Mouse (Mus musculus) fibroblast of lung, adult 2 months (primary cell): ENCODE results near the gene Maco1.

Source experiments
- DNase-seq: peaks from one replicate; pipeline ENCODE4 v3.0.0-alpha.2; 2011; ENCODE audit warnings: low read depth

The Maco1 gene

DNA sequence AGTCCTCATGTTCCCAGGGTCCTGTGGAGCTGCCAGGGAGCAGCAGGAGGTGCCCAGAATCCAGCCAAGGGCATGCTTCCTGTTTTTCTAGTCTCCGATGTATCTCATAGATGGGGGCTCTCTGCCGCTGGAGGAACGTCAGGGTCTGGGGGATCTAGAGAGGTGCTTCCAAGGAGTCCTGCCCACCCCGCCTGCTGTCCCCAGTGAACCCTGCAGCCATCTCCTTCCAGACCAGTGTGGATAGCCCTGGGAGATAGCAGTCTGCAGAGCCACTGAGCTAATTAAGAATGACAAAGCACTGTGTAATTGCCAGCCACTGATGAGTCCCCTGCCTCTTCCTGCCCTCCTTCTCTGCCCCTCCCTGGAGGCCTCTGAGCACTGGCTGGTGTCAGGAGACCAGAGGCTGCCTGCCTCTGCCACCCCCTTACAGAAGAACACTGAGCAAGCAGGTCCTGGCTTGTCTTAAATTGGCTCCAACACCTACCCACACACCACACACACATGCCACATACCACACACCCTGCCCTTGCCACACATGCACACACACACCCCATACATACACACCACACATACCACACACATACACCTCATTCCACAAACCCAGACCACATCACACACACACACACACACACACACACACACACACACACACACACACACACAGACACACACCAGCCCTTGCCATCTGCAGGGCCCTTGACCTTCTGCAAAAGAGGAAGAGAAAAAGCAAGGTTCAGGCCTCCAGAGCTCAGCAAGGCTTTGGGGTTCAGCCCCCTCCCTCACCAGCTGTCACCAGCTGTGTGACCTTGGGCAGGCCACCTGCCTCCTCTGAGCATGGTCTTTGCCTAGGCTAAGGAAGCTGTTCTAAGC is 80.1 kb downstream of the Maco1 start:
- no peak for DNase-seq

DNA sequence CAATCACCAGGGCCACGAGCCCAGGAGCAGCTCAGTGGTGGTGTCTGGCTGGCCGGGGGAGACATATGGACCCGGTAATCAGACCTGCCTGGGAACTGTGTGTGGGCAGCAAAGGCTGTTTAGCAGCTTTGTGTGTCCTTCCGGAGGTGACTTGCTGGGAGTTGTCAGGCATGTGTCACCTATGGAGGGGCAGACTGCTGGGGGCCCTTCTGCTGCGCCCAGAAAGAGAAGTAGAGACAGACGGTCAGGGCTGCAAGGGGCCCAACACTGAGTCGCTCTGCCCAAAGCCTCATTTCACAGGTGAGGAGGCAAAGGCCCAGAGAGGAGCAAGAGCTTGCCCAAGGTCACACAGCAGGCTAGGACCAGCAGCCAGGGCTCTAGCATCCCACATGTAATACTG is 83.3 kb downstream of the Maco1 start:
- no peak for DNase-seq

GRCm38 (mm10) chr4:134769081-134769811 is 83.9 kb downstream of the Maco1 start:
- peak; percentile 57 for DNase-seq

GRCm38 (mm10) chr4:134768226-134768888 is 84.8 kb downstream of the Maco1 start:
- DNase-seq: no peak

DNA sequence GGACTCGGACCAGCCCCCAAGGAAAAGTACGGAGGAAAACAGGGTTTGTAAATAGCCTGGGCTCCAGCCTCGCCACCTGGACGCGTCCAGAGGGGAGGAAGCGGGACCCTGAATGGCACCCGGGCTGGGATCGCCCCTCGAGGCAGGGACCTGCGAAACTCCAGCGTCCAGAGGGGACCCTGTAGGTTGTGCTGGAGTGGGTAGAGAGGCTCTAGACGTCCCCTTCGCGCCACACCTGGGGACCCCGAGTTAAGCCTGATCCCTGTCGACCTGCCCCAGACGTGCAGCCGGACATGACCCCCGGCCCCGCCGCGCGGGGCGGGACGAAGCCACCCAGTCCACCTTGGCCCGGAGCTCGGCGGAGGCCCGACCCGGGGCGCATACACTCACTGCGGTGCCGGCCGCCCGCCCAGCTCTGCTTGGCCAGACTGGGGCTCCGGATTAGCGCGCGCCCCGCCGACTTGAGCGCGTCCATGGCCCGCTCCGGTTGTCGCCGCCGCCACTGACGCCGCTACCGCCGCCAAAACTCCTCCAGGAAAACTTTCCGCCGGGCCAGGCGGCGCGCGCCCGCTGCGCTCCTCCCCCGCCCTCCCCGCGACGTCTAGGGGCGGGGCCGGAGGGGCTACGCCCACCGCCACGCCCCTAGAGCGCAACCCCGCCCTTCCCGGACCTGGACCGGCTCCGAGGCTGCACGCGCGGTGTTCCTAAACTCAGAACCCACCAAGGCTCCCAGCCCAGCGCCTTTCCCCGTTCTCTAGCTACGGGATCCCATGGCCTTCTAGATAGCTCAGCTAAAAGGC is 85.5 kb downstream of the Maco1 start, which contains the start of gene Ldlrap1:
Gene Ldlrap1, minus strand, starts transcription at position 599 of the 800 bp plus-strand sequence.
- DNase-seq: no peak

DNA sequence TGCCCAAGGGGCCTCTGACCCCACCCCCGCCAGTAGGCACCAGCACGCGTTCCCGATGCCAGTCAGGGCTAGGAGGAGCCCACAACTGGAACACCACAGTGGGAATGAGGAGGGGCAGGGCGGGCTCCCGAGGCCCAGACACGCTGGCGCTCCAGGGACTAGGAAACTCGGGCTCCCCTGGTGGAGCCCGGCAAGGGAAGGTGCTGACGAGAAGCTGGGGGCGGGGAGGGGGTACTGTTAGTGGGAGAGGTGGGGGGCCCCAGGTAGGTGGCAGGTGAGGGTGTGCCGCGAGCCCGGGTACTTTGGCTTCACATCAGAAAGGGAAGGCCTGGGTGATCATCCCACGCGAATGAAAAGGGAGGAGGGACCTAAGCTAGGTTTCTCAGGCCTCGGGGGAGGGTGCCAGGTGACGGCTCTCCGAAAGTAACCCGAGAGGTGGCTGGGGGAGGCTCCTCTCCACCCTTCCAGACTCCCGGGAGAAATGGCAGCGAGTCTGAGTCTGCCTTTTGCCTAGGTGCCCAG is 86.2 kb downstream of the Maco1 start:
- DNase-seq: no peak

- DNase-seq: no peak
Observed at GRCm38 (mm10) chr4:134766277-134766676, 86.9 kb downstream of the Maco1 start.

DNA sequence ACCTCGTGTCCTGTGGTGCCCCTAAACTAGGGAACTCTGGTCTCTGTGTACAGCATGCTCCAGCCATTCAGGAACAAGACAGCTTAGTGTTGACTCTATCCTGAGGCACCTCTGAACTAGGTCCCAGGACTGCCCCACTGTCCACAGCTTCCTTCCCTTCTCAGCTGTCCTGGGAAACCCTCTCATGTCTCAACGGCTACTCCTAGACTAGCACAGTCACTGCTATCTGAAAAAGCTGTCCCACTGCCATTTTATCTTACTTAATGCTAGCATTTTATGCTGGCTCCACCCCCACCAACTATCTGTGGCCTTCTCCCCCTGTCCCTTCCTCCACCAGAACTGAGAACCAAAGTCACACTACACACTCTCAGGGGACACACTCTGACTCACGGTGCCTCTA is 88.8 kb downstream of the Maco1 start:
- DNase-seq: no peak

GRCm38 (mm10) chr4:134762360-134762759 is 90.8 kb downstream of the Maco1 start:
- DNase-seq: no peak

GRCm38 (mm10) chr4:134760793-134761201 is 92.3 kb downstream of the Maco1 start:
- DNase-seq: no peak

DNA sequence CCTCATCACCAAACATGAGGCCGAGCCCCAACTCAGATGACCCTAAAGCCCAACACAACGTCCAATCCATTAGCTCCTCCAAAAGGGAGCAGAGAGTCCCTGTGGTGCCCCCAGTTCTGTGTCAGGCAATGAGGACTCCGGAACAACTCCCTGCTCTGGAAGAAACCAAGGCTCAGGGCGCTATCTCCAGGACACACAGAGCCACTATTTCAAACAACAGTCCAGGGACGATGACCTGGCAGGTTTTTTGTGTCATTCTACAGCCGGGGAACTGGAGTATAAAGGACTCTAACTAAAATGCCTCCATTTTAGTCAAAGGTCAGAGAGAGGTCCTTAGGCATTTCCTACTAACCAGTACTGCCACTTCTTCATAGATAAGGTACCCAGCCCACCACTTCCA is 92.9 kb downstream of the Maco1 start:
- no peak for DNase-seq

GRCm38 (mm10) chr4:134759564-134759963 is 93.6 kb downstream of the Maco1 start:
- no peak for DNase-seq

GRCm38 (mm10) chr4:134758922-134759321 is 94.2 kb downstream of the Maco1 start:
- DNase-seq: no peak

- DNase-seq: no peak
Observed at GRCm38 (mm10) chr4:134758367-134758766, 94.8 kb downstream of the Maco1 start.

GRCm38 (mm10) chr4:134756953-134757352 is 96.2 kb downstream of the Maco1 start:
- no peak for DNase-seq

- no peak for DNase-seq
Observed at GRCm38 (mm10) chr4:134754941-134755340, 98.2 kb downstream of the Maco1 start.

DNA sequence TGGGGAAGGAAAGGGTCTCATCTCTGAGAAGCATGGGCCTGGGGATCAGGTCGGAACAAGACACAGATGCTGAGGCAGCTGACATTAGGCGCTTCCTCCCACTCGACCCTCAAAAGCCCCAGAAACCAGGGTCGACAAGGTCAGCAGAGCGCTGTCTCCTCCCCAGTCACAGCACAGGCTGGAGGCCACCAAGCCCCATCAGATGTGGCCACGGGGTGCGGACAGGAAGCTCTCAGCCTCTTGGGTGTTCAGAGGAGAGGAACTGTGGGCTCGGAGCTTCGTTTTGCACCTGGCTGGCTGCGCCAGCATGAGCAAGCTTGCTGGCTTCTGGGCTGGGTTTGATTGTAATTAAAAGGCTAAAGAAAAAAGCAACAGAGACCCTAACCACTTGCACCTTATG is 98.8 kb downstream of the Maco1 start:
- DNase-seq: no peak

- no peak for DNase-seq
Observed at GRCm38 (mm10) chr4:134753516-134754261, 99.5 kb downstream of the Maco1 start.

GRCm38 (mm10) chr4:134752911-134753426 is 100.2 kb downstream of the Maco1 start:
- no peak for DNase-seq
